Mouse (Mus musculus): ENCODE measurements around the gene Lrsam1. TPM values are rescaled to one million over a fixed set of nuclear protein-coding genes. Genes with fewer than 3 reads are reported as not detected.
A peak's percentile ranks its signal among the peaks of the same experiment; 100 is the strongest.
"Not testable (repeated sequence)": the region's sequence is repeated elsewhere in the genome, so short reads cannot be mapped to it uniquely, and the experiment has no call there.

Lrsam1 gene
- 16.6 and 18.2 TPM in 2 replicates for polyA plus RNA-seq (2016; fragmentation: Nextera tagmentation; extraction: Ambion mirVana)

GRCm38 (mm10) chr2:32961192-32961995 lies at the start of gene Lrsam1, which contains the start of gene Rpl12:
Lrsam1 (minus strand) TSS chr2:32961614.
Rpl12 (plus strand) TSS chr2:32961559.
- peak; percentile 95 for ATAC-seq (ENCODE audit: low FRiP score)
- Histone ChIP-seq H3K27ac (peak within 1 kb of the TSS; percentile 79), H3K9me3 (no peaks in the 10 kb centered on the region), H3K4me2 (peak within 1 kb of the TSS; percentile 92), H3K27me3 (no peaks in the 10 kb centered on the region), H3K9ac (peak within 1 kb of the TSS; percentile 93), H3K4me3 (replicated peaks) (peak within 1 kb of the TSS; percentile 64), H3K36me3 (replicated peaks) (peaks cover 28% of the 10 kb centered on the region), H3K4me1 (peaks cover 46% of the 10 kb centered on the region)
- WGBS: 3% methylated on average over 55 of the region's 55 CpGs

GRCm38 (mm10) chr2:33009055-33009454 lies 47.6 kb upstream of the Lrsam1 start:
- H3K9ac ChIP-seq; H3K36me3 ChIP-seq (replicated peaks); H3K4me2 ChIP-seq; H3K27me3 ChIP-seq; H3K9me3 ChIP-seq; H3K27ac ChIP-seq; ATAC-seq (ENCODE audit: low FRiP score); H3K4me3 ChIP-seq (replicated peaks); H3K4me1 ChIP-seq: not testable (repeated sequence)
- 93% methylated on average over 4 of the region's 4 CpGs for WGBS

- Histone ChIP-seq H3K9me3 (no peaks in the 10 kb centered on the region), H3K27me3 (no peaks in the 10 kb centered on the region), H3K4me1 (no peaks in the 10 kb centered on the region), H3K9ac (no peak overlapping the region), H3K27ac (no peak overlapping the region), H3K4me3 (replicated peaks) (no peak overlapping the region), H3K36me3 (replicated peaks) (no peaks in the 10 kb centered on the region), H3K4me2 (no peak overlapping the region)
- 77% methylated on average over 5 of the region's 5 CpGs for WGBS
- ATAC-seq (ENCODE audit: low FRiP score): no peak
Observed at GRCm38 (mm10) chr2:33005041-33005440, 43.6 kb upstream of the Lrsam1 start.

- Histone ChIP-seq H3K27ac (no peak overlapping the region), H3K9me3 (no peaks in the 10 kb centered on the region), H3K4me3 (replicated peaks) (no peak overlapping the region), H3K4me1 (no peaks in the 10 kb centered on the region), H3K27me3 (no peaks in the 10 kb centered on the region), H3K4me2 (no peak overlapping the region), H3K9ac (no peak overlapping the region), H3K36me3 (replicated peaks) (no peaks in the 10 kb centered on the region)
- WGBS: 83% methylated on average over 7 of the region's 7 CpGs
- no peak for ATAC-seq (ENCODE audit: low FRiP score)
Observed at GRCm38 (mm10) chr2:33002144-33002543, 40.7 kb upstream of the Lrsam1 start.

- Histone ChIP-seq H3K4me3 (replicated peaks) (no peak overlapping the region), H3K4me1 (no peaks in the 10 kb centered on the region), H3K4me2 (no peak overlapping the region), H3K36me3 (replicated peaks) (no peaks in the 10 kb centered on the region), H3K27me3 (no peaks in the 10 kb centered on the region), H3K9me3 (no peaks in the 10 kb centered on the region), H3K27ac (no peak overlapping the region), H3K9ac (no peak overlapping the region)
- 95% methylated on average over 2 of the region's 2 CpGs for WGBS
- no peak for ATAC-seq (ENCODE audit: low FRiP score)
Observed at GRCm38 (mm10) chr2:32999752-33000151, 38.3 kb upstream of the Lrsam1 start.

- Histone ChIP-seq H3K27ac (no peak overlapping the region), H3K9ac (no peak overlapping the region), H3K4me2 (no peak overlapping the region), H3K36me3 (replicated peaks) (no peaks in the 10 kb centered on the region), H3K4me3 (replicated peaks) (no peak overlapping the region), H3K9me3 (no peaks in the 10 kb centered on the region), H3K27me3 (no peaks in the 10 kb centered on the region), H3K4me1 (no peaks in the 10 kb centered on the region)
- ATAC-seq (ENCODE audit: low FRiP score): no peak
- 85% methylated on average over 4 of the region's 4 CpGs for WGBS
Observed at GRCm38 (mm10) chr2:32997792-32998191, 36.4 kb upstream of the Lrsam1 start.

- 73% methylated on average over 6 of the region's 6 CpGs for WGBS
- no peak overlapping the region for H3K9ac ChIP-seq
- H3K9me3 ChIP-seq: no peaks in the 10 kb centered on the region
- no peak for ATAC-seq (ENCODE audit: low FRiP score)
- H3K27me3 ChIP-seq: no peaks in the 10 kb centered on the region
- no peaks in the 10 kb centered on the region for H3K4me1 ChIP-seq
- H3K4me3 ChIP-seq (replicated peaks): no peak overlapping the region
- no peak overlapping the region for H3K4me2 ChIP-seq
- no peaks in the 10 kb centered on the region for H3K36me3 ChIP-seq (replicated peaks)
- H3K27ac ChIP-seq: no peak overlapping the region
Observed at GRCm38 (mm10) chr2:32997081-32997480, 35.7 kb upstream of the Lrsam1 start.

GRCm38 (mm10) chr2:32992130-32992529 lies 30.7 kb upstream of the Lrsam1 start:
- 80% methylated on average over 6 of the region's 6 CpGs for WGBS

GRCm38 (mm10) chr2:32990167-32990832 lies 28.9 kb upstream of the Lrsam1 start:
- 62% methylated on average over 13 of the region's 13 CpGs for WGBS
- no peak overlapping the region for H3K27ac ChIP-seq
- no peak for ATAC-seq (ENCODE audit: low FRiP score)
- H3K36me3 ChIP-seq (replicated peaks): no peaks in the 10 kb centered on the region
- H3K9ac ChIP-seq: no peak overlapping the region
- H3K9me3 ChIP-seq: no peaks in the 10 kb centered on the region
- no peak overlapping the region for H3K4me2 ChIP-seq
- H3K4me3 ChIP-seq (replicated peaks): no peak overlapping the region
- no peaks in the 10 kb centered on the region for H3K27me3 ChIP-seq
- no peaks in the 10 kb centered on the region for H3K4me1 ChIP-seq

More at GRCm38 (mm10) chr2:32992130-32992529, 30.7 kb upstream of the Lrsam1 start:
- Histone ChIP-seq H3K9ac (no peak overlapping the region), H3K27me3 (no peaks in the 10 kb centered on the region), H3K4me3 (replicated peaks) (no peak overlapping the region), H3K27ac (no peak overlapping the region), H3K9me3 (no peaks in the 10 kb centered on the region), H3K4me1 (no peaks in the 10 kb centered on the region), H3K36me3 (replicated peaks) (no peaks in the 10 kb centered on the region), H3K4me2 (no peak overlapping the region)
- no peak for ATAC-seq (ENCODE audit: low FRiP score)

- ATAC-seq (ENCODE audit: low FRiP score): no peak
- H3K4me1 ChIP-seq: no peaks in the 10 kb centered on the region
- no peak overlapping the region for H3K4me3 ChIP-seq (replicated peaks)
- H3K36me3 ChIP-seq (replicated peaks): no peaks in the 10 kb centered on the region
- no peak overlapping the region for H3K27ac ChIP-seq
- H3K27me3 ChIP-seq: 0 out of 2 replicates have a peak, but pooled peaks cover 3% of the 10 kb centered on the region
- no peak overlapping the region for H3K4me2 ChIP-seq
- H3K9ac ChIP-seq: no peak overlapping the region
- H3K9me3 ChIP-seq: no peaks in the 10 kb centered on the region
- 79% methylated on average over 3 of the region's 3 CpGs for WGBS
Observed at GRCm38 (mm10) chr2:32989376-32989775, 28.0 kb upstream of the Lrsam1 start.

- Histone ChIP-seq H3K4me2 (no peak overlapping the region), H3K9me3 (no peaks in the 10 kb centered on the region), H3K4me3 (replicated peaks) (no peak overlapping the region), H3K27me3 (peaks cover 11% of the 10 kb centered on the region; the same call in 1 of the 2 replicates), H3K4me1 (peaks cover 16% of the 10 kb centered on the region), H3K36me3 (replicated peaks) (no peaks in the 10 kb centered on the region), H3K9ac (no peak overlapping the region), H3K27ac (no peak overlapping the region)
- WGBS: 67% methylated on average over 8 of the region's 8 CpGs
- no peak for ATAC-seq (ENCODE audit: low FRiP score)
Observed at GRCm38 (mm10) chr2:32985844-32986243, 24.4 kb upstream of the Lrsam1 start.

- WGBS: 64% methylated on average over 6 of the region's 6 CpGs
Observed at GRCm38 (mm10) chr2:32983617-32984016, 22.2 kb upstream of the Lrsam1 start.

More at GRCm38 (mm10) chr2:32983617-32984016, 22.2 kb upstream of the Lrsam1 start:
- Histone ChIP-seq H3K4me1 (peaks cover 22% of the 10 kb centered on the region), H3K36me3 (replicated peaks) (no peaks in the 10 kb centered on the region), H3K9ac (no peak overlapping the region), H3K27me3 (peaks cover 12% of the 10 kb centered on the region), H3K4me3 (replicated peaks) (no peak overlapping the region), H3K4me2 (no peak overlapping the region), H3K9me3 (no peaks in the 10 kb centered on the region), H3K27ac (no peak overlapping the region)
- no peak for ATAC-seq (ENCODE audit: low FRiP score)

All from forebrain, embryonic 12.5 days (tissue).